ENCODE assay signal across 12 mouse cellular contexts in genomic region chr11:97393658-97394057, GRCm38 (mm10). TPM values are rescaled to one million over a fixed set of nuclear protein-coding genes. Genes with fewer than 3 reads are reported as not detected.
"Had no signal": no experiment of that assay in that cellular context is flagged by ENCODE, and none has a peak within 500 bp of the region (broad histone marks: within the 10 kb centered on the region; RNA-seq: fewer than 3 reads in every experiment).

No protein-coding gene starts in this region.

- H3K27me3 ChIP-seq: limb, embryonic 13.5 days; midbrain, embryonic 13.5 days; neural tube, embryonic 12.5 days had no signal

- H3K4me3 ChIP-seq: limb, embryonic 13.5 days; midbrain, embryonic 13.5 days; neural tube, embryonic 12.5 days had no signal

- H3K4me2 ChIP-seq: limb, embryonic 13.5 days; midbrain, embryonic 13.5 days; neural tube, embryonic 12.5 days had no signal

- H3K27ac ChIP-seq: limb, embryonic 13.5 days; liver, embryonic 14.5 days; midbrain, embryonic 13.5 days; neural tube, embryonic 12.5 days had no signal

- ATAC-seq: lung, postnatal 0 days; midbrain, embryonic 13.5 days had no signal

- DNase-seq: kidney, adult 18-20 months; layer of hippocampus, postnatal 36 days; left cerebral cortex, postnatal 4 days; lung, adult 2 months; thymus, postnatal 36 days had no signal

- H3K9me3 ChIP-seq: limb, embryonic 13.5 days; midbrain, embryonic 13.5 days; neural tube, embryonic 12.5 days had no signal

- H3K4me1 ChIP-seq: limb, embryonic 13.5 days; neural tube, embryonic 12.5 days had no signal

- H3K9ac ChIP-seq: limb, embryonic 13.5 days; liver, embryonic 14.5 days; midbrain, embryonic 13.5 days; neural tube, embryonic 12.5 days had no signal

RNA-seq across cellular contexts. Expression of gene Gpr179, which starts 41.8 kb away (rescaled TPM):
- total RNA-seq: liver, adult 2 months; neutrophil, adult 5-6 weeks had no signal
- polyA plus RNA-seq: liver, adult 2 months had no signal
